Mouse (Mus musculus) ES-E14 (cell line): ENCODE results near the gene Nmur1. TPM values are rescaled to one million over a fixed set of nuclear protein-coding genes. Genes with fewer than 3 reads are reported as not detected.

ENCODE experiments used
- DNase-seq: peaks from one replicate; pipeline ENCODE4 v3.0.0-alpha.2; 2013; ENCODE audit warnings: low read depth, low spot score
- H3K27ac ChIP-seq: 2 replicates; pipeline ENCODE4 v1.5.1; 2012; ENCODE audit warnings: low read depth, mild to moderate bottlenecking, low read length, moderate library complexity, mixed read lengths; ENCODE audit not compliant: poor library complexity, insufficient read depth, severe bottlenecking
- H3K36me3 ChIP-seq: 2 replicates; pipeline ENCODE4 v1.6.1; 2012; ENCODE audit warnings: mild to moderate bottlenecking, low read length, moderate library complexity, mixed read lengths; ENCODE audit not compliant: control insufficient read depth, poor library complexity, insufficient read depth, severe bottlenecking
- H3K4me1 ChIP-seq, 2 experiments: fragments of 150-350 bp in 1 of 2; sonication (generic) in 1 of 2; 2 replicates each; pipeline ENCODE4 v1.6.1; 2012; ENCODE audit warnings: low read length in 2 of 2, mild to moderate bottlenecking in 1 of 2, mixed read lengths in 1 of 2; ENCODE audit not compliant: control insufficient read depth in 2 of 2, insufficient read depth in 2 of 2, poor library complexity in 1 of 2
- H3K4me3 ChIP-seq, 2 experiments: fragments of 150-350 bp in 1 of 2; sonication (generic) in 1 of 2; 2 replicates each; pipeline ENCODE4 v1.5.1; 2012; ENCODE audit warnings: low read length in 2 of 2, low read depth in 1 of 2, mild to moderate bottlenecking in 1 of 2, mixed read lengths in 1 of 2; ENCODE audit not compliant: insufficient read depth in 1 of 2, poor library complexity in 1 of 2, severe bottlenecking in 1 of 2
- H3K9ac ChIP-seq: 2 replicates; pipeline ENCODE4 v1.6.1; 2012; ENCODE audit warnings: low read depth, mild to moderate bottlenecking, low read length, mixed read lengths; ENCODE audit not compliant: poor library complexity, insufficient read depth, severe bottlenecking
- H3K9me3 ChIP-seq: fragments of 150-350 bp; sonication (generic); 2 replicates; pipeline ENCODE4 v1.6.1; 2012; ENCODE audit warnings: low read depth, mild to moderate bottlenecking, low read length; ENCODE audit not compliant: control insufficient read depth, insufficient read depth
- CHD2 ChIP-seq: IDR thresholded peaks from 2 replicates; pipeline ENCODE4 v1.6.1; 2014; ENCODE audit warnings: mild to moderate bottlenecking, low read depth, low read length, inconsistent platforms
- HCFC1 ChIP-seq: IDR thresholded peaks from 2 replicates; pipeline ENCODE4 v1.6.1; 2012; ENCODE audit warnings: low read length, inconsistent platforms, borderline replicate concordance; ENCODE audit not compliant: insufficient read depth
- MAFK ChIP-seq: IDR thresholded peaks from 2 replicates; pipeline ENCODE4 v1.6.1; 2014; ENCODE audit warnings: mild to moderate bottlenecking, low read depth, low read length, inconsistent platforms; ENCODE audit not compliant: insufficient read depth
- ZC3H11A ChIP-seq: IDR thresholded peaks from 2 replicates; pipeline ENCODE4 v1.6.1; 2012; ENCODE audit warnings: low read depth, mild to moderate bottlenecking, inconsistent platforms, low read length, borderline replicate concordance
- ZNF384 ChIP-seq: IDR thresholded peaks from 2 replicates; pipeline ENCODE4 v1.6.1; 2012; ENCODE audit warnings: low read depth, low read length, inconsistent platforms
- in situ Hi-C, 2 experiments: fragments of 600-800 bp; cut with MboI; formaldehyde crosslinking; loops; one replicate each; pipeline ENCODE4 v1.15.1; 2025; ENCODE audit warnings: low sequenced_read_pairs in 2 of 2, inconsistent platforms in 1 of 2; ENCODE audit not compliant: unreplicated experiment in 2 of 2
- total RNA-seq: library from RNA; depleted of rRNA; stranded (reverse); fragments of 300-350 nt; gene quantifications from 2 replicates; pipeline ENCODE4 v1.2.3, GENCODE M21; 2012

The Nmur1 gene
- total RNA-seq, 1 experiment, result 0.18 TPM

- in situ Hi-C loops, result no loop called here
- no peak overlapping the region for H3K9ac ChIP-seq
- no peak overlapping the region for H3K4me3 ChIP-seq
- H3K4me1 ChIP-seq, result peaks cover 0 to 31% of the 10 kb centered on the region in 2 experiments; a peak in 2 of 4 replicates
- no peak for TF ChIP-seq HCFC1
- no peak for DNase-seq
- no peak overlapping the region for H3K27ac ChIP-seq
- H3K36me3 ChIP-seq, result no peaks in the 10 kb centered on the region
- H3K9me3 ChIP-seq, result no peaks in the 10 kb centered on the region
Measured at GRCm38 (mm10) chr1:86437219-86438013, 11.4 kb upstream of the Nmur1 start.

- H3K9ac ChIP-seq, result peak overlapping the region; percentile 10; the same call in 1 of the 2 replicates
- H3K36me3 ChIP-seq, result no peaks in the 10 kb centered on the region
- in situ Hi-C loops, result no loop called here
- H3K9me3 ChIP-seq, result no peaks in the 10 kb centered on the region
- no peak for TF ChIP-seq MAFK
- no peak for TF ChIP-seq CHD2
- TF ChIP-seq ZNF384, result no peak
- TF ChIP-seq ZC3H11A, result no peak
- TF ChIP-seq HCFC1, result no peak
- H3K4me3 ChIP-seq, result no peak overlapping the region
- H3K4me1 ChIP-seq, result peaks cover 0 to 31% of the 10 kb centered on the region in 2 experiments; a peak in 2 of 4 replicates
- DNase-seq, result no peak
- H3K27ac ChIP-seq, result no peak overlapping the region
Measured at GRCm38 (mm10) chr1:86435302-86435821, 9.3 kb upstream of the Nmur1 start.

- Histone ChIP-seq H3K9me3 (no peaks in the 10 kb centered on the region), H3K36me3 (no peaks in the 10 kb centered on the region), H3K4me3 (peak overlapping the region; percentile 42 to 69), H3K9ac (peak overlapping the region; percentile 81), H3K4me1 (peaks cover 0 to 27% of the 10 kb centered on the region in 2 experiments; a peak in 2 of 4 replicates), H3K27ac (no peak overlapping the region)
- peak; percentile 99 for DNase-seq
- in situ Hi-C loops, result no loop called here
- TF ChIP-seq CHD2, result no peak
- no peak for TF ChIP-seq ZNF384
- no peak for TF ChIP-seq MAFK
- no peak for TF ChIP-seq HCFC1
- TF ChIP-seq ZC3H11A, result no peak
Measured at GRCm38 (mm10) chr1:86434439-86435201, 8.6 kb upstream of the Nmur1 start.

- H3K4me3 ChIP-seq, result peak overlapping the region; percentile 11 to 62; a peak in 3 of 4 replicates
- DNase-seq, result no peak
- peaks cover 0 to 27% of the 10 kb centered on the region in 2 experiments; a peak in 2 of 4 replicates for H3K4me1 ChIP-seq
- peak overlapping the region; percentile 26; the same call in 1 of the 2 replicates for H3K27ac ChIP-seq
- H3K9me3 ChIP-seq, result no peaks in the 10 kb centered on the region
- TF ChIP-seq CHD2, result no peak
- TF ChIP-seq ZNF384, result no peak
- no peak for TF ChIP-seq MAFK
- no peak for TF ChIP-seq ZC3H11A
- no peak for TF ChIP-seq HCFC1
- H3K9ac ChIP-seq, result peak overlapping the region; percentile 66
- in situ Hi-C loops, result no loop called here
- H3K36me3 ChIP-seq, result no peaks in the 10 kb centered on the region
Measured at GRCm38 (mm10) chr1:86434001-86434400, 8.0 kb upstream of the Nmur1 start.
